Mouse (Mus musculus) left cerebral cortex, postnatal 25 days (tissue): ENCODE data around the gene Hrh2. TPM values are rescaled to one million over a fixed set of nuclear protein-coding genes. Genes with fewer than 3 reads are reported as not detected.

Experiments used
- DNase-seq, 2 experiments: peaks; one replicate each; pipeline ENCODE4 v3.0.0; 2022; ENCODE audit warnings: low spot score in 2 of 2, mixed read lengths in 1 of 2
- intact Hi-C: fragments of 180-260 bp; cut with DNase I; formaldehyde crosslinking; loops from one replicate; pipeline ENCODE4 v1.15.1; 2025
- total RNA-seq, 2 experiments: library from RNA; stranded (reverse); gene quantifications; 2 replicates each; pipeline ENCODE4 v1.2.3; 2021

The Hrh2 gene
- total RNA-seq, 2 experiments from 2014 or later: 15.3 to 15.7 TPM

GRCm38 (mm10) chr13:54209476-54210253 is 17.7 kb downstream of the Hrh2 start:
- intact Hi-C loops: no loop called here
- no peak for DNase-seq

DNA sequence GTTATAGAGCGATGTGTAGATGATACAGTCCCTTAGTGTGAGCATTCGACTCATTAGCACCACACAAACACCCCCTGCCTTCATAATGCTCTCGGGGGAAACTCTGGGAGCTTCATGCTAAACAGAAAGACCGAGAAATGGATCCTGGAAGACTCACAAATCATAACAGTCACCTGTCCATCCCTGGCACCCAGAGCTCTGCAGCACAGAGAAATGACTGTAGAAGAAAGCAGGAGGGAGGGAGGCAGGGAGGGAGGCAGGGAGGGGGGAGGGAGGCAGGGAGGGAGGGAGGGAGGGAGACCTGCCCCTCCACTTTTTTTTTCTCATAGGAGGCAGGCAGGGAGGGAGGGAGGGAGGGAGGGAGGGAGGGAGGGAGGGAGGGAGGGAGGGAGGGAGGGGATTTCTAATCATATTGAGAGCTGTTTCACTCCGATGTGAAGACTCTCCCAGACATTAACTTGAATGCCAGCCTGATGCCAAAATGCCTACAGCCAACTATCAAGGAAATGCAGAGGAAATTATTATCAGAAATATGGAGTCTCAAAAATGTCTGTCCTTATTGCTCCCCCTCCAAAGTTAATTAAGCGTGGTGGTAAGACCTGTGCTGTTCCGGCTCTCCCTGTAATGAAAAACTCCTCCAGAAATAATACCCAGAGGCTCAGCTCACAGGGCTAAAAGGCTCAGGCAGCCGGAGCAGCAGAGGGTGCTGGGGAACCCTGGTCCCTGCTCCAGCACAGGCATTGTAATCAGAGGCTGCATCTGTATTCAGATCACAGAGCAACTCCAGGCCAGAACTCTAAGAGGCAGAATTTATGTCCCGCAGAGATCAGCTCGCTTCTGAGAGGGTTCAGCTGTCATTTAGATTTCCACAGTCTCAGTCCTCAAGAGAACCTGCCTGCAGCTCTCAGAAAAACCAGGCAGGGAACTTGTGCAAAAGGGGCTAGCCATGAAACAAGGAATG is 19.9 kb downstream of the Hrh2 start:
- DNase-seq: no peak
- intact Hi-C loops: no loop called here

GRCm38 (mm10) chr13:54212516-54212915 is 20.6 kb downstream of the Hrh2 start:
- intact Hi-C loops: no loop called here
- no peak for DNase-seq

DNA sequence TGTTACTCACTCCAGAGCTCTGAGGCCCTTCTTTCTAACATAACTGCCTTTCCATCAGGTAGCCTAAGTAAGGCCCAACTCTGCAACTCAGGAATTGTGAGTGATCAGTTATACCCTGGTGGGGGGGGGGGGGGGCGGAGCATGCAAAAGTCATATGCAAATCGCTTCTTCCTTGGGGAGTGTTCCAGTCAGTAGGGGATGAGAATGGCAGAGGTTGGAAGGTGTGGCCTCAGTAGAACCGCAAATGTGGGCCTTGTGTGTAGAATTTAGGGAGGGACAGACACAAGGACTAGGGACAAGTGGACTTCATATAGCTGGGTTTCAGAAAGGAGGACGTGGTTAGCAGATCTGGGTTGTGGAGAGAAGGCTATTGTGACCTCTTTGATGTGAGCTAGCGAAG is 23.3 kb downstream of the Hrh2 start:
- no peak for DNase-seq
- intact Hi-C loops: no loop called here

GRCm38 (mm10) chr13:54215777-54216316 is 23.9 kb downstream of the Hrh2 start:
- intact Hi-C loops: no loop called here
- DNase-seq: no peak

DNA sequence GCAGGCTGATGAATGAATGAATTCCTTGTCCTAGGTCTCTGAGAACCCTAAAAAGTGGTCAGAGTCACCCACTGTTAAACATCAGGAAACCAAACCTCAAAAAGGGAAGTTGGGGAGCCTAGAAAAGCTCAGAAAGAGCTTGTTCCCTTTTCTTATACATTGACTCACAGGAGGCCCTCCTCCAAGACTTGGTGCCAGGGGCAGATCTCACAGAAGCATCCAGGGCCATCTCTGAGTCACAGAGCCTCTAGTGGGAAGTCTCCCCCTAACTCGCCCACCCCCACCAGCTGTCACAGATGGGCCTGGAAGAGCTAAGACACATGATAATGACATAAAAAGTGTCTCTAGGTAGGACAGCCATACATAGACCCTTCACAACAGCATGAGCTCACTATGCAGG is 26.4 kb downstream of the Hrh2 start:
- DNase-seq: peak in 1 of 2 experiments; percentile 92
- intact Hi-C loops: no loop called here

- no peak for DNase-seq
- intact Hi-C loops: loop anchor here (10.0 kb wide), 1 partner anchor 437 kb away; no protein-coding TSS in a partner anchor
Measured at GRCm38 (mm10) chr13:54221631-54222179, 29.8 kb downstream of the Hrh2 start.

DNA sequence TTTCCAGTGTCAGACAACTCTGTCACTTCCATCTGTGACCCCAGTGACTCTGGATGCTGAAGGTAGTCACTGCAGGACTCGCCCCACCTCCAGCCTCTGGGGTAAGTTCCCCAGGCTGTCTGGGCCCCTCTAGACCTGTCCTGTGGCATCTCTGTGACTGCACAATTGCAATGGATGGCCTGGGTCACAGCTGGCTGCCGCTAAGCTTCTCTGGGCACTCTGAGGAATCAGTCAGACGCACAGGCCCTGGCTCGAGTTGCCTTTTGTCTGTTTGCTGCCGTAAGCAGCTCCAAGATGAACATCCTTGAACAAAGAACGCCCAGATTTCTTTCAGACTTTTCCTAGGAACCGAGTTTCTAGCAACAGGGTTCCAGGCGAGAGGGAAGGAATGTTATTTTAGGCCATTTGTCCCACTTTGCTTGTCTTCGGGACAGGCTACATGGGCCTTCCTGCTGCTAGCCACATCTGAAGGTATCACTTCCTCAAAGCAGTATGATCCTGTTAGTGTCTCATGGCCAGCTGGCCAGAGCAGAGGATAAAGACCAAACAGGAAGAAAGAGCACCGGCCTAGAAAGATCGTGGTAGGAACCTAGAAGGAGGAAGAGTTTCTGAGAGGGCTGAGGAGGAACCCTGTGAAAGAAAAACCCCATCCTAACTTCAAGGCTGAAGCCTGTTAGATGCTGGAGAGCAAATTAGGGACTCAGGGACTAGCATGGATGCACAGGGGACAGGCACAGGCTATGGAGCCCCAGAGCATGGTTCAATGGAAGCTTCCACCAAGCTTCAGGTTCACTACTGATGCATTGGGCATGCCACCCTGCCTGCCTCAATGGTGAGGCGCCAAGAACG is 31.2 kb downstream of the Hrh2 start:
- intact Hi-C loops: loop anchor here (10.0 kb wide), 1 partner anchor 438 kb away; no protein-coding TSS in a partner anchor

GRCm38 (mm10) chr13:54227916-54228483 is 36.1 kb downstream of the Hrh2 start:
- peak; percentile 56 to 74 for DNase-seq
- intact Hi-C loops: loop anchor here (1.0 to 10.0 kb wide), 2 partner anchors 114 to 443 kb away; no protein-coding TSS in a partner anchor

More for the DNA sequence above, 31.2 kb downstream of the Hrh2 start:
- no peak for DNase-seq

GRCm38 (mm10) chr13:54230081-54230480 is 38.2 kb downstream of the Hrh2 start:
- intact Hi-C loops: no loop called here
- DNase-seq: no peak

GRCm38 (mm10) chr13:54231868-54232267 is 39.9 kb downstream of the Hrh2 start:
- intact Hi-C loops: no loop called here
- DNase-seq: no peak

DNA sequence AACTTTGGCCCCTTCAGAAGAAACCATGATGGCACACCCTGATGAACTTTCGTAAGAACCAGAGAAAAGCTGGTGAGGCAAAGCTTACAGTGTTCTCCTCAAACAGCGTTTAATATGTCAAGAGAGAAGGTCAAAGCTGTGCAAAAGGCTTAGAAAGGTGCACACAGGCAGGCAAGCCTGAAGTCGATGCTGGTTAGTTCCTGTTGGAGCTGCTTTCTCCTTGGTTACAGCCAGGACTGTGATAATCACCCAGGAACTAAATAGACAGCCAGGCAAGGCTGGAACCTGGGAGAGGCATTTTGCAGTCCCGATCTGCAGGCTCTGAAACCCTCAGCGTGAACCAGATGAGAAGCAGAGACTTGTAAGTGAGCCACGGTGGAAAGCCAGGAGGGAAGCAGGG is 45.6 kb downstream of the Hrh2 start:
- DNase-seq: no peak
- intact Hi-C loops: no loop called here

- DNase-seq: no peak
- intact Hi-C loops: no loop called here
Measured at GRCm38 (mm10) chr13:54238585-54239323, 46.8 kb downstream of the Hrh2 start.

GRCm38 (mm10) chr13:54242380-54242779 is 50.5 kb downstream of the Hrh2 start:
- intact Hi-C loops: loop anchor here (10.0 kb wide), 1 partner anchor 468 kb away; no protein-coding TSS in a partner anchor
- peak in 1 of 2 experiments; percentile 59 for DNase-seq

DNA sequence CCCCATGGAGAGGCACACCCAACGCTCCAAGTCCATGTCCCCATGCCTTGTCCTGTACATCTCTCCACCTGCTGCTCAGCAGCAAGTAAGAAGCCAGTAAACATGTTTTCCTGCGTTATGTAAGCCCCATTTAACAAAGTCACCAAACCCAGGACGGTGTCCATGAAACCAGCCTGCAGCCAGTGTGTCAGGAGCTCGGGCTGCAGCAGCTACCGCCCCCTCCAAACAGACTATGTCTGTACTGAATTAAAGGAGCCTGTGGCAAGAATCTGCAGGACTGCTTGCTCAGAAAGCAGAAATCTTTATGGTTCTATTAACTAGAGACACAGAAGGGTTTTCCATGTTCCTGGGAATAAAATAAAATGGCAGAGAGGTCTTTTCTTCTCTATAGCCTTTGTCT is 53.3 kb downstream of the Hrh2 start:
- peak in 1 of 2 experiments; percentile 72 for DNase-seq
- intact Hi-C loops: loop anchor here (10.0 kb wide), 1 partner anchor 470 kb away; no protein-coding TSS in a partner anchor

GRCm38 (mm10) chr13:54247545-54247944 is 55.6 kb downstream of the Hrh2 start:
- intact Hi-C loops: loop anchor here (1.0 to 10.0 kb wide), 3 partner anchors 126 to 473 kb away; no protein-coding TSS in a partner anchor

GRCm38 (mm10) chr13:54248436-54248995 is 56.6 kb downstream of the Hrh2 start:
- intact Hi-C loops: loop anchor here (10.0 kb wide), 1 partner anchor 474 kb away; no protein-coding TSS in a partner anchor
- DNase-seq: no peak

More at GRCm38 (mm10) chr13:54247545-54247944, 55.6 kb downstream of the Hrh2 start:
- peak; percentile 89 to 95 for DNase-seq
